Mouse (Mus musculus): Measurements from ENCODE around the gene Zfp954. TPM values are rescaled to one million over a fixed set of nuclear protein-coding genes. Genes with fewer than 3 reads are reported as not detected.

The Zfp954 gene
- 10 to 100 TPM; 22.0 to 30.9 TPM for polyA plus RNA-seq (2017; shearing (Covaris generic))

DNA sequence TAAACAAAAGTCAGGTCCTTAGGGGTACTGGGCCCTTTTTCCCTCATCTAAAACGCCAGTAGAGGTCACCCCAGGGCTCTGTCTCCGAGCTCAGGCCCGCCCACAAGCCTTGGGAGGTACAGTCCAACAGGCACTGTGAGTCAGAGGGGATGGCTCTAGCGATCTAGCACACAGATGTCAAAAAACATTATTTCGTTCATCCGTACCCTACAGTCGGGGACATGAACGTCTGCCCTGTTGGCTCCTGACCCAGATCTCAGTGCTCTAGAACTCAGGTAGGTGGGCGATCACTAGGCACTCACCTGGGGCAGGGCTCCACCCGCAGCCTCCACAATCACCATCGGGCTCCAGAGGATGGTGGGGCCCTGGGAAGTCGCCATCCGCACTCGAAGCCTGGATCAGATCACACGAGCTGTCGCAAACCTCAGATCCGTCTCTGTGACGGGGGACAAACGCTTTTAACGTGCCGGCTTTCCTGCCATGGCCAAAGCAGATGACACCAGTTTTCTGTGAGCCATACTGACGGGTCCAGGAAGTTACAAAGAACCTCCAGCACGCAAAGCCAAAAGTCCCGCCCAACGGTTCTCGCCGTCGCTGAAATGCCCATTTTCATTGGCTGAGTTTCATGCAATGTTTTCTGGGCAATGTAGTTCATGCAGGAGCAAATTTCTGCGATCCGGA is at the start of gene Zfp954:
Zfp954 (minus strand) TSS at position 568 of the 681 bp plus-strand sequence.

DNA sequence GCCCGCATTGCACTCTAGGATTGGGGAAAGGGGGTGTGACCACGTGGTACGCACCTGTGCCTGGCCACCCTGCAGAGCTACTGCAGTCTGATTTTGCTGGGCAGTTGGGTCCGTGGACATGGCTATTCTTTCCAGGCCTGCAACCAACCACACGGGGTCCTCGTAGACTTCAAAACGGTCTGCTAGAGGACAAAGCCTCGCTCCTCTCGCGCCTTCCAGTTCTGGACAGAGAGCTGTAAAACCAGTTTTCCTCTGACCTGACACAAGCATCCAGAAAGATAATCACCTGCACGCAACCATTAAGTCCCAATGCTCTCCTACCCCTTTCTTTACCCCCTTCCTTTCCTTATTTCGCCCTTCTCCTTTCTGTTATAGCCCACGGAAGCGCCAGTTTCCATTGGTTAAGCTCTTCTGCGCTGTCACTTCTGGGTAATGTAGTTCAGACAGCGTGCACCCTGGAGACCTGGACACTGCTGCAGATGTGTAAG is 15.1 kb upstream of the Zfp954 start, which contains the start of gene Zfp773:
Zfp773 (minus strand) TSS at position 377 of the 488 bp plus-strand sequence.

Other genes starting within 250 kb of the Zfp954 start
- not detected for gene Aurkc, start 126.2 kb downstream of the Zfp954 start, polyA plus RNA-seq (2017; shearing (Covaris generic))
- gene Zfp773, start 15.3 kb upstream of the Zfp954 start, polyA plus RNA-seq (2017; shearing (Covaris generic)): 1 to 10 TPM; 5.1 to 6.2 TPM
- 1 to 10 TPM; 1.0 to 2.0 TPM for gene Zfp418, start 49.8 kb upstream of the Zfp954 start, polyA plus RNA-seq (2017; shearing (Covaris generic))
- 1 to 10 TPM; 3.5 to 4.8 TPM for gene Zfp772, start 88.5 kb upstream of the Zfp954 start, polyA plus RNA-seq (2017; shearing (Covaris generic))
- gene Vmn2r29, start 125.8 kb upstream of the Zfp954 start, polyA plus RNA-seq (2017; shearing (Covaris generic)): under 1 TPM; 0.36 to 0.87 TPM
- under 1 TPM; 0.45 to 0.68 TPM for gene Gm45844, start 156.8 kb upstream of the Zfp954 start, polyA plus RNA-seq (2017; shearing (Covaris generic))
- 10 to 100 TPM; 65.3 to 66.1 TPM for gene Clcn4, start 179.4 kb upstream of the Zfp954 start, polyA plus RNA-seq (2017; shearing (Covaris generic))
- not detected for gene Vmn2r30, start 216.1 kb upstream of the Zfp954 start, polyA plus RNA-seq (2017; shearing (Covaris generic))